Mouse (Mus musculus) embryo, embryonic 9.5 days (tissue): Measurements from ENCODE around the gene B3galnt2.
"Not testable (repeated sequence)": the region's sequence is repeated elsewhere in the genome, so short reads cannot be mapped to it uniquely, and the experiment has no call there.

Experiments
- DNase-seq: peaks from one replicate; pipeline ENCODE4 v3.0.0-alpha.2; 2017; ENCODE audit errors: extremely low spot score

B3galnt2 gene

DNA sequence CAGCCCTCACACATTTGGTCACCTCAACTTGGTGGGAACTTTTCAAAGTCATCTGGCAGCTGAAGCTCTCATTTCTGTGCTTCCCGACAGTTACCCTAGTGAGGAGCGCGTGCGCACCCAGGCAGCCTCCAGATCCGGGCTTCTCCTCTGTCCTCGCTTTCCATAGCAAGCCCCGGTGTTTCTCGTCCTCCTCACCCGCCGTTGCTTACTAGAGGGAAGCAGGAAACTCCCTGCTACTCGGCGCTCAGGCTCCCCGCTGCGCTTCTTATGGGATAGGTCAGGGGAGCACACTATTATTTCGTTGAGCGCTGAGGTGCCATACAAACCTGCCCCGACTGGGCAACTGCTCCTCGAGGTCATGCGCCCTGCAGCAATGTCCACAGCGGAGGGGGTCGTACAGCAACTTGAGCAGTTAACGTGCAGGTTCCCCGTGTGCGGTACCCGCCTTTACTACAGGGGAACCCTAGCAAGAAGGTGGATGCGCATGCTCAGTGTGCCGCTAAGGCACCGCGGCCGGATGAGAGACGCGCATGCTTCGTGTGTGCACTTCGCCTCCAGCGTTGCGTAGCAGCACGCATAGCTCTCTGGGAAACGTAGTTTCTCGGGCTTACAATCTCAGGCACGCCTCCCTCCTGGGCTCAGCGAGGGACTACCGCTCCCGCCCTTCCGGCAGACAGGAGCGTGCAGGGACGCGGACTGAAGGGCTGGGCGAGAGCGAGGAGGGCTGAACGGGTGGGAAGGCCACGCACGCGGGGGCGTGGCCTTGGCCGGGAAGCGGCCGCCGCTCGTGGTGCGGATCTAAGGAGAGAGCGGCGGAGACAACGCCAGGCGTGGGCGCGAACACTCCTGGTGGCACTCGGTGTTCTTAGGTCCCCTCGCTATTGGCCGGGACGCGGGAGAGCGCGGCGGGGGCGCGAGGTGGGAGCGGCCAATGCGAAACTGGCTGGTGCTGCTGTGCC, at the start of gene B3galnt2:
Gene B3galnt2 (plus strand): TSS at position 596 of the 959 bp plus-strand sequence.
- DNase-seq: peak; percentile 94

DNA sequence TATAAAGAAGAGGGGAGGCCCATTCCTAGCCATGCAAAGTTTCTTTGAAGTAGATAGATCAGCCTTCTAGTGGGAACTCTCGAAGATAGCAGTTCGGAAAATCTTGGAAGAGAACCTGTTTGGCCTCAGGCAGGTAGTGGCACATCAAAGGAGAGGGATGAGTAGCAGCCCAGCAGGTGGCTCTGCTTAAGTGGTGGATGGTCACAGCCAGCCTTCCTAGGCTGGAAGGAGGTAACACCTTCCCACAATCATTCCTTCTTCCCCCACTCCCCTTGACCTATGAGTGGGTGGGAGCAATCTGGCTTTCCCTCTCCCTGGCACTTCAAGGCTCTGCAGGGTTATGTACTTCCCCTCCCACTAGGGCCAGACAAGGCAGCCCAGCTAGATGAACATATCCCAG, 42.9 kb upstream of the B3galnt2 start:
- no peak for DNase-seq

GRCm38 (mm10) chr13:13919396-13919795, 34.9 kb upstream of the B3galnt2 start:
- no peak for DNase-seq

GRCm38 (mm10) chr13:13922526-13922925, 31.7 kb upstream of the B3galnt2 start:
- no peak for DNase-seq

DNA sequence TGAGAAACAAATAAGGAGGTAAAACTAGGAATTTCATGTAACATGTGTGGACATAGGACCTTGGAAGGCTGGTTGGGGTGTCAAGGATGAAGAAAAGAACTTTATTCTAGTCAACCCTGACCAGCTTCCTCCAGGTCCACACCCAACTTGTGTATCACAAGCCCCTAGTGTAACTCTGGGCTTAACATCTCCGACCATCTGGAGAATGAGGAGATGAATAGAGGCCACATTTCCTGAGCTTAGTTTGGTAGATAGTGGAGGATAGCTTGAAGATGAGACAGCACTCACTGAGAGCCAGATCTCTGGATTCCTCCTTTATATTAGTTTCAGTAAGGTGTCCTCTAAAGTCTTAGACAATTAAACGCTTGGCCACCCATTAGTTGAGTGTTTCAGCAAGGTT, 24.3 kb upstream of the B3galnt2 start:
- no peak for DNase-seq

DNA sequence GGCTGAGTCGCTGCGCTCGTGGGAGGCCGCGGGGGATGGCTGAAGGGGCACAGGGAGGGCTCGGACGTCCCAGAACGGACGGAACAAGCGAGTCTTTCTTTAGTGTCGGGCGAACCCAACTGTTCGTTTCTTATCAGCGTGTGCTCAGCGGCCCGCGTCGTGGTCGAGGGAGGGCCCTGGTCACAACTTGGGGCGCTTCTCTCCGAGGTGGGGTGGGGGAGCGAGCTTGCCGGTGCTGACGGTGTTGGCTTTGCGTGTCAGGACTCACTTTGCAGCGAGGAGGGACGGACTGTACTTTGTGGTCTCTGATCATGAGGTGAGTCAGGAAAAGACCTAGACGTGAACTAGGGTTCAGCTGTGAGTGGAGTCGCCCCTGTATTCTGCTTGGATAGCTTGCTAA, 662 bp downstream of the B3galnt2 start:
- DNase-seq: no peak

- no peak for DNase-seq
Observed at GRCm38 (mm10) chr13:13956686-13957085, 2.4 kb downstream of the B3galnt2 start.

- DNase-seq: no peak
Observed at GRCm38 (mm10) chr13:13960211-13960610, 5.9 kb downstream of the B3galnt2 start.

DNA sequence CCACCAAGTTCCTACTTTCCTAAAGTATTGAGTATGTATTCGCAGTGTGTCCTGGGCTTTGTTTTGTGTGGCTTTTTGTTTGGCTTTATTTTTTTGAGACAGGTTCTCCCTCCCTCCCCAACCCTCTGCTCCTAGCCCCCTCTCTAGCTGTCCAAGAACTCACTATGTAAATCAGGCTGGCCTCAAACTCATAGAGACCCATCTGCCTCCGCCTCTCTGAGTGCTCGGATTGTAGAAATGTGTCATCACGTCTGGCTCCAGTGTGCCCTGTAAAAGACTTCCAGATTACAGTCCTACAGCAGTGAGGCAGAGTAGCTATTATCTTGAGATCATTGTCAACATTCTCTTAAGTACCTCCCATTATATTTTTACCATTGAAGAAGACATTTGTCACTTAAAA, 6.8 kb downstream of the B3galnt2 start:
- no peak for DNase-seq

GRCm38 (mm10) chr13:13965388-13965964, 11.2 kb downstream of the B3galnt2 start:
- DNase-seq: no peak

GRCm38 (mm10) chr13:13966172-13966571, 11.9 kb downstream of the B3galnt2 start:
- no peak for DNase-seq

DNA sequence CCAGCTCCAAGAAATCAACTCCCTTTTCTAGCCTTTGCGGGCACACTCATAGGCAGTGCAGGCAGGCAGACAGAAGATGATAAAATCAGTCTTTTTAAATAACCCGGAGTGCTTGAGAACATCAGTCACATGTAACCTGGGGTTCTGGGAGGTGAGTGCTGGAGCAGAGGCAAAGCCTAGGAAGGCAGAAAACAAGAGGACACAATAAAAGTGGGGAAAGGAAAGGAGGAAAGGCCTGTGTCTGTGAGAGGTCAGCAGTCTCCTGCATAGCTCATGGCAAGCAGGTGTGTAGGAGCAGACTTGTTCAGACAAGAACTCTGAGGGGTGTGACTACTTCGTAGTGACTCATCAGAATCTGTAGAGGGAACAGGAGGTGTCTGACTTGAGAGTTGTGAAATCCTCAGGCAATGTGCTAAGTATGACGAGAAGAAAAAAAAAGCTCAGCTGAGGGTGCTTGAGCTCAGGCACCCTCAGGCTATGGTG, 14.4 kb downstream of the B3galnt2 start:
- no peak for DNase-seq

- DNase-seq: no peak
Observed at GRCm38 (mm10) chr13:13969796-13970195, 15.5 kb downstream of the B3galnt2 start.

DNA sequence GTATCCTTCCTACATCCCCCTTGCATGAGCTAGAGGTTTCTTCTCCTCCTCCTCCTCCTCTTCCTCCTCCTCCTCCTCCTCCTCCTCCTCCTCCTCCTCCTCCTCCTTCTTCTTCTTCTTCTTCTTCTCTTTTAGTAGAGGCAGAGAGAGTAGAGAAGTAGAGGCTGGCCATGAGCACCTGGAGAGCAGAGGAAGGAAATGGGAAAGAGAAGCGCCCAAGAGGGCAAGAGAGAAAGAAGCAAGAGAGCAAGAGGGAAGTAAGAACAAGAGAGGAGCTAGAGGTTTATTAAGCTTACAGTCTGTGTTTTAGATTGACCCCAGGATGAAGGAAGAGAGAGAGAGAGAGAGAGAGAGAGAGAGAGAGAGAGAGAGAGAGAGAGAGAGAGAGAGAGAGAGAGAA, 27.6 kb downstream of the B3galnt2 start:
- not testable (repeated sequence) for DNase-seq

DNA sequence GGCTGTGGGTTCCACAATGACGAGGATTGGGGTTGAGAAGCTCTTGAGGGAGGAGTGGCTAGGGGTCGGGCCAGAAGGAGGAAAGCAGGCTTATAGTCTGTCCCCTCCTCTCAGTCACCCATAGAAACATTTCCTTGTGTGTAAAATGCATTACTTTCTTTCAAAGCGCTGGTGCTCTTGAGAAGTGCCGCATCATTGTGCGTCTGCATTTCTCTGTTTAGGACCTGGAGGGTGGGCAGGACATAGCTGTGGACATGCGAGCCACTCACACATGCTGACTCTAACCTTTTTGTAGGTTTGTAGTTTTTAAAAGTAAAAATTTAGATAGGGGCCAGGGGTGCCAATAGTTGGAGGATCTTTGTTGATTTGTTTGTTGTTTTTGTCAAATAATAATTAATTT, 29.3 kb downstream of the B3galnt2 start:
- DNase-seq: no peak

DNA sequence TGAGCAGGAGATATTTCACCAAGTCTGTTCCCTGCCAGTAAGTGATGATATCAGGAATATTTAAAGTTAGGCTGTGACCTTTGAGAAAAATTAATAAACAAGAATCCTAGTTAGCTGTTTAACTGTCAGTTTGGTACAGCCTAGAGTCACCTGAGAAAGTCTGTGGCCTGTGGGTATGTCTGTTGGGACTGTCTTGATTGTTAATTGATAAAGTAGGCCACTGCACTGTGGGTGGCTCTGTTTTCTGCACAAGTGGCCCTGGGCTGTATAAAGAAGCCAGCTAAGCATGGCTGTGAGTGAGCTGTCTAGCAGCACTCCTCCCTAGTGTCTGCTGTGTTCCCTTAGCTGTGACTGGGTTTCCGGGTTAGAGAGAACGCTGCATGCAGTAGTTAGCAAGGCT, 34.9 kb downstream of the B3galnt2 start:
- DNase-seq: no peak

GRCm38 (mm10) chr13:13990391-13990790, 36.1 kb downstream of the B3galnt2 start:
- peak; percentile 8 for DNase-seq

- no peak for DNase-seq
Observed at GRCm38 (mm10) chr13:13993041-13993440, 38.8 kb downstream of the B3galnt2 start.

- no peak for DNase-seq
Observed at GRCm38 (mm10) chr13:13995046-13995445, 40.8 kb downstream of the B3galnt2 start.

DNA sequence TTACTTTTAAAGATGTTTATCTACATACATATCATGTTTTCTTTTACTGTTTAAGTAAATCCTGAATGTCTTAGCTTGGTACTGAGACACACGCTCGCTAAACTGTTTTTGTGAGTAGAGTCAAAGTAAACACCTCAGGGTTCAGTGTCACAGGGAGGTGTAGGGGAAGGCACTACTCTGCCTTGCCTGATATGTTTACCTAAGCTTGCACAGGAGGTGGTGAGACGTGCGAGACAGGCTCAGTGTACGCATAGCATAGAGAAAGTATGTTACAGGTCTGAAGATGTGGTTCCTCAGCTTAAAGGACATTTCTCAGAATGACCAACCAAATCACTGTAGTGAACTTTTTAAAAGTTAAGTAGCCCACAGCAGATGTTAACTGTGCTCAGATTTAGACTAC, 43.2 kb downstream of the B3galnt2 start:
- no peak for DNase-seq

DNA sequence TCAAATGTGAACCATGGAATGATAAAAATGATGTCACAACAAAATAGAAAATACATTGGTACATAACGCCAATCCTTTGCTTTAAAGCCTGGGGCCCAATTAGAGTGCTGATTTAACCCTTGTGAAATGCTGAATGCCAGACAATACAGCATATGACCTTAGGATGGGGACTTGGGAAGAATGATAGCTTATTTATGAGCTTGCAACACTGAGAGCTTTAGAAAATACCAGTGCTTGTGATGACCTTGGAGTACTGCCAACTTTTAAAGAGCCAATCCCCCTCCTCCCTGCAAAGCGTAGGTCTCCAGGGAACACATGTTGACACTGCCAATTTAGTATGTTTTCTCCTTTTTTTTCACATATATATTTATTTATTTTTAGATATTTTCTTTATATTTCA, 48.4 kb downstream of the B3galnt2 start:
- no peak for DNase-seq

- DNase-seq: no peak
Observed at GRCm38 (mm10) chr13:14004086-14004485, 49.8 kb downstream of the B3galnt2 start.

DNA sequence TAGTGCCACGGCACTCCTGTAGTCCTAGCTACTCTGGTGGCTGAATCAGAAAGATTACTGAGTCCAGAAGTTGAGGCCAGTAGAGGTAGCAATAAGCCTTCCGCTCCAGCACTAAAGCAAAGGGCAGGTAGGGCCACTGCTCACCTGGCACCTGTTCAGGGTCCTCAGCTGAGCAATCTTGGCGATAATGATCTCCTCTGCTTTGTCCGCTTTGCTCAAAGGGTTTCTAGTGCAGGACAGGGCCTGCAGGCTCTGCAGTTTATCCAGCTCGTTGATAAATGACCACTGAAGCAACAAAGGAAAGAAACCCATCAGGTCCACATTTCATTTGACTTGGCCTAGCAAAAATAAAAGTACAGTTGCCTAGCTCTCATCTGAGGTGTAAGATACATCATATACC, 50.7 kb downstream of the B3galnt2 start:
- no peak for DNase-seq
